Mouse (Mus musculus) midbrain, embryonic 11.5 days (tissue): ENCODE data around the gene Gtf2i. TPM values are rescaled to one million over a fixed set of nuclear protein-coding genes. Genes with fewer than 3 reads are reported as not detected.

Source experiments
- ATAC-seq: fragments of 200-750 bp; cut with Nextera tagmentation; 2 replicates; pipeline ENCODE4 v1.8.0; 2017; ENCODE audit warnings: moderate TSS enrichment, moderate library complexity; ENCODE audit not compliant: low FRiP score
- DNase-seq: peaks from one replicate; pipeline ENCODE4 v3.0.0; 2015; ENCODE audit warnings: low spot score; ENCODE audit errors: missing footprints
- H3K27ac ChIP-seq: fragments of 300-500 bp; sonication (generic); 2 replicates; pipeline ENCODE4 v1.5.1; 2014; ENCODE audit warnings: low read depth, low read length
- H3K27me3 ChIP-seq: fragments of 300-500 bp; sonication (generic); 2 replicates; pipeline ENCODE4 v1.6.1; 2014; ENCODE audit warnings: mild to moderate bottlenecking, low read length, moderate library complexity, mixed read lengths; ENCODE audit not compliant: control insufficient read depth, insufficient read depth
- H3K36me3 ChIP-seq: fragments of 300-500 bp; sonication (generic); 2 replicates; pipeline ENCODE4 v1.6.1; 2014; ENCODE audit warnings: mild to moderate bottlenecking, low read length, moderate library complexity, mixed read lengths; ENCODE audit not compliant: control insufficient read depth, insufficient read depth
- H3K4me1 ChIP-seq: fragments of 300-500 bp; sonication (generic); 2 replicates; pipeline ENCODE4 v1.6.1; 2014; ENCODE audit warnings: low read length; ENCODE audit not compliant: control insufficient read depth, insufficient read depth
- H3K4me2 ChIP-seq: fragments of 300-500 bp; sonication (generic); 2 replicates; pipeline ENCODE4 v1.6.1; 2014; ENCODE audit warnings: mild to moderate bottlenecking, moderate library complexity
- H3K4me3 ChIP-seq: fragments of 300-500 bp; sonication (generic); 2 replicates; pipeline ENCODE4 v1.5.1; 2014; ENCODE audit warnings: low read depth, low read length
- H3K9ac ChIP-seq: fragments of 300-500 bp; sonication (generic); 2 replicates; pipeline ENCODE4 v1.6.1; 2014; ENCODE audit warnings: low read length
- H3K9me3 ChIP-seq: fragments of 300-500 bp; sonication (generic); 2 replicates; pipeline ENCODE4 v1.6.1; 2016; ENCODE audit warnings: low read length; ENCODE audit not compliant: control insufficient read depth
- WGBS: fragments of 180-500 bp; shearing (Covaris S2); extraction: QIAGEN DNeasy Blood & Tissue Kit; methylation state at CpG from one replicate; pipeline ENCODE4 v1.1.7; 2014; 5-methylcytosine and 5-hydroxymethylcytosine counted together
- polyA plus RNA-seq: library from polyadenylated mRNA; unstranded; fragments of >200 nt; fragmentation: Nextera tagmentation; extraction: Ambion mirVana; gene quantifications from 2 replicates; pipeline ENCODE4 v1.2.1, GENCODE M21; 2014

The Gtf2i gene
- polyA plus RNA-seq, 1 experiment from 2014 or later, result 190 TPM

- WGBS, result 94% methylated on average over 9 of the region's 9 CpGs
- no peak for ATAC-seq
These were observed 54.4 kb downstream of the Gtf2i start for GRCm38 (mm10) chr5:134260001-134260636.

GRCm38 (mm10) chr5:134258934-134259333 lies 55.6 kb downstream of the Gtf2i start:
- WGBS, result 95% methylated on average over 2 of the region's 2 CpGs
- H3K27me3 ChIP-seq, result no peaks in the 10 kb centered on the region
- H3K4me3 ChIP-seq, result no peak overlapping the region
- no peaks in the 10 kb centered on the region for H3K9me3 ChIP-seq
- no peaks in the 10 kb centered on the region for H3K4me1 ChIP-seq
- no peak overlapping the region for H3K9ac ChIP-seq
- ATAC-seq, result no peak
- peaks cover 57% of the 10 kb centered on the region for H3K36me3 ChIP-seq
- H3K27ac ChIP-seq, result no peak overlapping the region
- no peak overlapping the region for H3K4me2 ChIP-seq
- no peak for DNase-seq

More at GRCm38 (mm10) chr5:134260001-134260636, 54.4 kb downstream of the Gtf2i start:
- H3K9ac ChIP-seq, result no peak overlapping the region
- DNase-seq, result peak; percentile 81
- no peaks in the 10 kb centered on the region for H3K4me1 ChIP-seq
- H3K4me3 ChIP-seq, result no peak overlapping the region
- H3K27me3 ChIP-seq, result no peaks in the 10 kb centered on the region
- H3K27ac ChIP-seq, result no peak overlapping the region
- H3K4me2 ChIP-seq, result no peak overlapping the region
- H3K9me3 ChIP-seq, result no peaks in the 10 kb centered on the region
- peaks cover 65% of the 10 kb centered on the region for H3K36me3 ChIP-seq

- no peak for DNase-seq
- H3K27me3 ChIP-seq, result no peaks in the 10 kb centered on the region
- no peak overlapping the region for H3K4me2 ChIP-seq
- no peak overlapping the region for H3K9ac ChIP-seq
- no peak for ATAC-seq
- no peak overlapping the region for H3K4me3 ChIP-seq
- H3K9me3 ChIP-seq, result no peaks in the 10 kb centered on the region
- 92% methylated on average over 4 of the region's 4 CpGs for WGBS
- H3K27ac ChIP-seq, result no peak overlapping the region
- no peaks in the 10 kb centered on the region for H3K4me1 ChIP-seq
- peaks cover 54% of the 10 kb centered on the region for H3K36me3 ChIP-seq
These were observed 56.2 kb downstream of the Gtf2i start for GRCm38 (mm10) chr5:134258395-134258794.

GRCm38 (mm10) chr5:134257349-134258031 lies 57.1 kb downstream of the Gtf2i start:
- H3K36me3 ChIP-seq, result peaks cover 50% of the 10 kb centered on the region
- ATAC-seq (no peak), DNase-seq (no peak)
- H3K27ac ChIP-seq, result no peak overlapping the region
- H3K4me3 ChIP-seq, result no peak overlapping the region
- no peaks in the 10 kb centered on the region for H3K4me1 ChIP-seq
- WGBS, result 97% methylated on average over 13 of the region's 13 CpGs
- H3K9ac ChIP-seq, result no peak overlapping the region
- H3K27me3 ChIP-seq, result no peaks in the 10 kb centered on the region
- no peak overlapping the region for H3K4me2 ChIP-seq
- H3K9me3 ChIP-seq, result no peaks in the 10 kb centered on the region

- Histone ChIP-seq H3K4me1 (no peaks in the 10 kb centered on the region), H3K27me3 (no peaks in the 10 kb centered on the region), H3K4me2 (no peak overlapping the region), H3K36me3 (peaks cover 47% of the 10 kb centered on the region), H3K4me3 (no peak overlapping the region), H3K9me3 (no peaks in the 10 kb centered on the region), H3K27ac (no peak overlapping the region), H3K9ac (no peak overlapping the region)
- WGBS, result 93% methylated on average over 10 of the region's 10 CpGs
- ATAC-seq, result no peak
- peak; percentile 85 for DNase-seq
These were observed 59.3 kb downstream of the Gtf2i start for GRCm38 (mm10) chr5:134255294-134255693.

- WGBS, result 79% methylated on average over 3 of the region's 3 CpGs
- Histone ChIP-seq H3K9me3 (no peaks in the 10 kb centered on the region), H3K36me3 (peaks cover 49% of the 10 kb centered on the region), H3K27ac (no peak overlapping the region), H3K9ac (no peak overlapping the region), H3K4me2 (no peak overlapping the region), H3K4me1 (no peaks in the 10 kb centered on the region), H3K4me3 (no peak overlapping the region), H3K27me3 (no peaks in the 10 kb centered on the region)
- ATAC-seq (no peak), DNase-seq (no peak)
These were observed 60.8 kb downstream of the Gtf2i start for GRCm38 (mm10) chr5:134253806-134254205.

GRCm38 (mm10) chr5:134251083-134251482 lies 63.5 kb downstream of the Gtf2i start:
- H3K4me1 ChIP-seq, result no peaks in the 10 kb centered on the region
- no peak overlapping the region for H3K4me3 ChIP-seq
- peaks cover 64% of the 10 kb centered on the region for H3K36me3 ChIP-seq
- no peak for ATAC-seq
- no peak overlapping the region for H3K27ac ChIP-seq
- no peaks in the 10 kb centered on the region for H3K27me3 ChIP-seq
- no peak overlapping the region for H3K9ac ChIP-seq
- H3K4me2 ChIP-seq, result no peak overlapping the region
- 96% methylated on average over 4 of the region's 4 CpGs for WGBS
- no peaks in the 10 kb centered on the region for H3K9me3 ChIP-seq
- no peak for DNase-seq

GRCm38 (mm10) chr5:134250601-134251000 lies 64.0 kb downstream of the Gtf2i start:
- 95% methylated on average over 3 of the region's 3 CpGs for WGBS
- Histone ChIP-seq H3K9me3 (no peaks in the 10 kb centered on the region), H3K4me1 (no peaks in the 10 kb centered on the region), H3K4me3 (no peak overlapping the region), H3K4me2 (no peak overlapping the region), H3K9ac (no peak overlapping the region), H3K36me3 (peaks cover 66% of the 10 kb centered on the region), H3K27me3 (no peaks in the 10 kb centered on the region), H3K27ac (no peak overlapping the region)
- DNase-seq, result no peak
- ATAC-seq, result no peak

- Histone ChIP-seq H3K4me3 (no peak overlapping the region), H3K4me2 (no peak overlapping the region), H3K36me3 (peaks cover 74% of the 10 kb centered on the region), H3K9me3 (no peaks in the 10 kb centered on the region), H3K4me1 (no peaks in the 10 kb centered on the region), H3K27me3 (no peaks in the 10 kb centered on the region), H3K9ac (no peak overlapping the region), H3K27ac (no peak overlapping the region)
- 97% methylated on average over 8 of the region's 8 CpGs for WGBS
- DNase-seq (no peak), ATAC-seq (no peak)
These were observed 65.3 kb downstream of the Gtf2i start for GRCm38 (mm10) chr5:134249245-134249649.
